Mouse (Mus musculus) ovary, adult 2 months (tissue): ENCODE measurements around the gene Vangl2. TPM values are rescaled to one million over a fixed set of nuclear protein-coding genes. Genes with fewer than 3 reads are reported as not detected.

ENCODE experiments used
- polyA plus RNA-seq: library from polyadenylated mRNA; depleted of rRNA; stranded (reverse); fragments of >200 nt; gene quantifications from 2 replicates; pipeline ENCODE4 v1.2.3, GENCODE M21; 2012; rRNA removed

Vangl2 gene
- 13.3 and 18.3 TPM in 2 replicates for polyA plus RNA-seq

GRCm38 (mm10) chr1:172028394-172029275 is at the start of gene Vangl2:
Gene Vangl2 (minus strand): TSS chr1:172028444.

GRCm38 (mm10) chr1:172057491-172057921 is 29.3 kb upstream of the Vangl2 start, which contains the start of gene Nhlh1:
Gene Nhlh1 (minus strand): TSS chr1:172057573.

Other genes starting within 250 kb of the Vangl2 start
- 0.77 and 1.1 TPM in 2 replicates for gene Cd84, start 188.7 kb downstream of the Vangl2 start, polyA plus RNA-seq
- gene Gm10521, start 132.8 kb downstream of the Vangl2 start, polyA plus RNA-seq, result 0.31 and 0.79 TPM in 2 replicates
- gene Slamf6, start 110.9 kb downstream of the Vangl2 start, polyA plus RNA-seq, result 0.13 TPM in 1 of 2 replicates, not detected in the other
- not detected in 2 replicates for gene Nhlh1, start 29.1 kb upstream of the Vangl2 start, polyA plus RNA-seq
- gene Copa, start 54.1 kb upstream of the Vangl2 start, polyA plus RNA-seq, result 23.4 and 26.6 TPM in 2 replicates
- gene Ncstn, start 54.4 kb upstream of the Vangl2 start, polyA plus RNA-seq, result 112 and 126 TPM in 2 replicates
- 82.2 and 100.0 TPM in 2 replicates for gene Pex19, start 98.3 kb upstream of the Vangl2 start, polyA plus RNA-seq
- 91.8 and 97.8 TPM in 2 replicates for gene Dcaf8, start 119.6 kb upstream of the Vangl2 start, polyA plus RNA-seq
- gene Pea15a, start 178.4 kb upstream of the Vangl2 start, polyA plus RNA-seq, result 57.2 and 67.0 TPM in 2 replicates
- gene Casq1, start 191.4 kb upstream of the Vangl2 start, polyA plus RNA-seq, result 5.3 and 6.4 TPM in 2 replicates
- gene Atp1a4, start 230.0 kb upstream of the Vangl2 start, polyA plus RNA-seq, result 0.09 and 0.45 TPM in 2 replicates
- 327 and 349 TPM in 2 replicates for gene Igsf8, start 233.2 kb upstream of the Vangl2 start, polyA plus RNA-seq